Mouse (Mus musculus) fat pad, adult 2 months (tissue): ENCODE measurements around the gene Erc2.

Experiments
- DNase-seq: peaks from one replicate; pipeline ENCODE4 v3.0.0-alpha.2; 2011; ENCODE audit warnings: low read depth, low spot score; ENCODE audit errors: extremely low read depth

Erc2 gene

DNA sequence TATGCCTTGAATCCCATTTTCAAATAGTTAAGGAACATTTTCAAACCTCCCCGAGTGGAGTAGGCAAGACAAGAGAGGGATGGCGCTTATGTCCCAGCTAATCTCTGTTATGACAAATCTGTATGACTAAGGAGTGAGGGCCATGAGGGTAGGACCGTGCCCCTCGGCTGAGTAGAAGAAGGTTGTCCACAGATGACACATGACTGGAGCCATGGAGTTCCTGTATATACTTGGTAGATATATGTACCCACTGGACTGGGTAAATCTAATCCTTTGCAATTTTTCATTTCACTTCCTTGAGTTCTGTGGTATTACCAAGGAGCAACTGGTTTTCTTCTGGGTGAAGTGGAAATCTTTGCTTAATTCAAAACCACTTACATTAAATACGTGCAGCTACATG, 872.0 kb downstream of the Erc2 start:
- no peak for DNase-seq

DNA sequence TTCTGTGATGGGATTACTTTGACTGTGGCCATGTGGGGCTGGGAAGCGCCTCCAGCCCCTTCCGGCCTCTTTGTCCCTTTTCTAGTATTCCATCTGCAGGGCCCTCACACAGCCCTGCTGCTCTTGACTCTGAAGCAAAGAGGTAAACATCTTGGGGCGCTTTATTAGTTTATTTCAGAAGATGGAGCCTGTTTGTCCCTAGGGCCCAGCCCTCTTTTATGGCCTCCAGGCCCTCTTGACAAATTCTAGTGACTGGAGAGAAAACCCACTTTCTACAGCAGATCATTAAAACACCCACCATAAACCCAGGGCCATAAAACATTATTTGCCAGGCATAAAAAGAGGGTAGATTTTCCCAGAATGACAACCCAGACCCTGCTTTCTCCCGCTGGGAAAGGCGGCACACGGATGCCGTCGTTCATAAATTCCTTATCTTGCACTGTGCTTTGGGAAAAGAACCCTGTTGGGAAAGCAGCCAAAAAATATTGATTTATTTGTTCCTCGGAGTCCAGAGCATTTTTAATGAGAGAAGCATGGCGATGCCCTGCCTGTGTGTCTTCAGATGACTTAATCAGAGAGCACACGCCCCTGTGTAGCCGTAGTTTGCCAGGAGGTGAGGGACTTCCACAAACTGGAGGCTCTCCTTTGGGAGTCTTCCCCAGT, 879.1 kb downstream of the Erc2 start:
- no peak for DNase-seq

DNA sequence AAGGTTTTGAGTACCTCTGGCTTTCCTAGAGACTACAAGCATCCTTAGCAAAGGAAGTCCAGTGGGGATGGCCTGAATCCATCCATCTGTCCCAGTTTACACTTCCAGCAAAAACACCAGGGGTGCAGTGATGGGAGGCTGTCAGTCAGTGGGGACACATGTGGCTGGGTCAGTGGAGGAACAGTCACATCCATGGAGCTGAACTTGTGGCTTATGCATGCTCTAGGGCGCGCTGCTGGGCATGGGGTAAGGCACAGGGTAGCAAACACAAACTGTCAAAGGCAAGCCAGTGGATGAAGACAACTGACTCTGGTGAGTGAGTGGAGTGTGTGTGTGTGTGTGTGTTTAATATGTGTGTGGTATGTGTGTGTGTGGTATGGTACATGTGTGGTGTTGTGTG, 881.0 kb downstream of the Erc2 start:
- no peak for DNase-seq

DNA sequence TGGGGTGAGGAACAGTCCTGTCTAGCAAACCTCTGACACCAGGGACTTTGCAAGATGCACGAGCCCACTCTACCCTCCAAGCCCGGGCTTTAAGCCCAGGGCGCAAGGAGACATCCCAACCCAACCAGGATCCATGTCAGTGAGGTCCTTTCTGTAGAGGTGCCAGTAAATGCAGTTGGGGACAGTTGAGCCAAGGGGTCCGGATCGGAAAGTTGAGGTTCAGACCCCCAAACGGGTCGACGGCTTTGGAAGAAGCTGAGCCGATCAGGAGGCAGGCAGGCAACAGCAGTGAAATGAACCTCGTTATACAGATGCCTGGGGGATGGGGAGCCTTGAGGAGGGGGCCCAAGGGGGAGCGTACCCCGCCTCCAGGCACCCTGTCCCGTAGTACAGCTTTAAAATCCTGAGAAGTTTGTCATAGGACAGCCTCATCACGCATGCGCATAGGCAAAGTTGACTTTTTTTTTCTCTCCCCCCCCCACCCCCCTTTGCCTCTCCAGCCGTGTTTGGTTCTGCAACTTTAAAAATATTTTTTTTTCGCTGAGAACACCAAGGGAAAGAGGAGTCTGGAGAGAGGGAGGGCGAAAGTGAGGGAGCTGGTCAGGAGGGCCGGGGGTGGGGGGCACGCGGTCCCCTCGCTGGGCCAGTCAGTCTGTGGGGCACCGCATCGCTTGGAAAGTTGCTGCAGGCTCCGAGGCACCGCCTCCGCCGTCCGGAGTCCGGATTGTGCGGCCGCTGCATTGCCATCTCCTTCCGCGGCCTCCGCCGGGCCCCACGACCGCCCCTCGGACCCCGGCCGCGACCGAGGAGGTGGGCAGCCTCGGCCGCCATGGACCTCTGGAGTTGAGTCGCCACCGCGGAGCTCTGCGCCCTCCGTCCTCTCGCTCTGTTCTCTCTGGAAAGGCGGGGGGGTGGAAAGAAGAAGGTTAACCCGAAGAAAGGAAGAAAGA, 882.1 kb downstream of the Erc2 start, which contains the start of gene Wnt5a:
Gene Wnt5a (plus strand): TSS at position 650 of the 950 bp plus-strand sequence.
- no peak for DNase-seq

DNA sequence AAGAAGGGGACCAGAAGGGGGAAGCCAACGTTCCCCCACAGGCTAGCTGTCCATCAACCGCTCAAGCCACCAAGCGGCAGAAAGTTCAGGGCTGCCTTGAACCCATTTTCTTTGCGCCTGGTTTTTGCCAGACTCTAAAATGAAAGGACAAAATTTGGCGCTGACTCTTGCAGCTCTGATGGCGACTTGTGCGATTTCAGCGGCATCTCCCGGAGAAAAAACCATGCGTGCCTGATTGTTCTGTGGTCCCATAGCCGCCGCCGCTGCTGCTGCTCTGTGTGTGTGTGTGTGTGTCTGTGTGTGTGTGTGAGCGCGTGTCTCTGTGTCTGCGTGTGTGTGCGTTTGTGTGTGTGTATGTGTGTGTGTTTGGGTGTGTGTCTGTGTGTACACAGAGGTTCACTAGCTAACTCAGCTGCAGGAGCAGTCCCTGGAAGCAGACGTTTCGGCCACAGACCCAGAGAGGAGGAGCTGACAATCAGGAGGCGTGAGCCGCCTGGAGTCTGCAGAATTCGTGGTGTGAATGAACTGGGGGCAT, 882.9 kb downstream of the Erc2 start:
- DNase-seq, result no peak

DNA sequence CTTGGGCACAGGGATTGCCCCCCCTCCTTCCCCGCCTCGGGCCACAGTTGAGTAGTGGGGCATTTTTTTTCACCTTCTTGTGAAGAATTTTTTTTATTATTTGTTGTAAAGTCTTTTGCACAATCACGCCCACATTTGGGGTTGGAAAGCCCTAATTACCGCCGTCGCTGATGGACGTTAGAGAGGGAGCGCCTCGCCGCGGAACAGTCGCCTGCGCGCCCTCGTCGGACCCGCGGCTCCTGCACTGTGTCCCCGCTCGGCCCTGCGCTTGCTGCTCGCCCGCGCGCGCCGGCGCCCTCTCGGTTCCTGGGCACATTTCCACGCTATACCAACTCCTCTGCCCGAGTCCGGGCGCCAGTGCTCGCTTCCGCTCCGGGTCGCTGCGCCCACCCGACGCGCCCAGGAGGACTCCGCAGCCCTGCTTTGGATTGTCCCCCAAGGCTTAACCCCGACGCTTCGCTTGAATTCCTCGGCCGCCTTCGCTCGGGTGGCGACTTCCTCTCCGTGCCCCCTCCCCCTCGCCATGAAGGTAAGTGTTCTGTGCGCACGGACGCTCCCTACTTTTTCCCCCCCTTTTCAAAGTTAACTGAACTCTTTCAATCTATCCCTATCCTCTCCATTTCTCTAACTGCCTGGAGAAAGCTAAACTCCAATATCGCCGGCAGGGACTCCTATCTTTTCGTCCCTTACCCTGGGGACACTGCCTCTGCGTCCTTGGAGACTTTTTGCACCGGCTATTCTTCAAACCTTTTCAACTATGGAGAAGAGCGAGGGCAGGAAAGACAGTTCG, 883.6 kb downstream of the Erc2 start:
- no peak for DNase-seq

DNA sequence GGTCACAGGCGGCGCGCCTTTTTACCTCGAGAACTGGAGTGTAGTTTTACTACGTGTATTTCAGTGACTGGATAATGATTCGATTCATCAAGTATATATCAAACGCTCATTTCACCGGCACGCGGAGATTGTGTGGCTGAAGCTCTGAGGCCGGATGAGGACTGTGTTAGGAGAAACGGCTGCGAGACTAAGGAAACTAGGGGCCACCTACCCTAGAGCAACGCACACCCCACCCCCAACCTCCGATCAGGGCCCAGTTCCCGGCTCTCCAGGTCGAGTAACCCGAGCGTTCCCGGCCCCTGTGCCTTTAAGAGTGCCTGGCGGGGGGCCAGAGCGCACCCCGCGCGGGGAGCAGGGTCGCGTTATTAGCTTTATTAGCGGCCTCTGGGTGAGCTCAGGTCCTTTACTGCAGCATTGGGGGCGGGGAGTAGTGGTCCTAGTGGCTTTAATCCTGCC, 884.2 kb downstream of the Erc2 start:
- no peak for DNase-seq

DNA sequence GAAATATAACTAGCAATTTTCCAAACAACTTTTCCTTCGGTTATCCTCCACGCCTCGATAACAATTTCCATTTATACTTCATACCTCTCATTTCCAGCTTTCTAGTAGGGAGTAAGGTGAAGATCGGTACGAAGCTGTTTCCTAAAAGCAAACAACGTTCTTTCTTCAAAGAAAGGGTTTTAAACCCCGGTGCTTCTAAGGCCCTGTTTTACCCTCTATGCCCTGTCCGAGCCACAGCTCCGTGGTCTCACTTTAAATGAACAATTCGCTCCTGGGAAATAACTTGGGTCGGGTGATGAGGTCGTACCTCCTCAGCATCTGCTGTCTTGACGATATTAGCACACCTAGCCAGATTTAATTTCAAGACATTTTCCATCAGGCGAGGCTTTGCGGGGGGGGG, 884.8 kb downstream of the Erc2 start:
- DNase-seq, result no peak

DNA sequence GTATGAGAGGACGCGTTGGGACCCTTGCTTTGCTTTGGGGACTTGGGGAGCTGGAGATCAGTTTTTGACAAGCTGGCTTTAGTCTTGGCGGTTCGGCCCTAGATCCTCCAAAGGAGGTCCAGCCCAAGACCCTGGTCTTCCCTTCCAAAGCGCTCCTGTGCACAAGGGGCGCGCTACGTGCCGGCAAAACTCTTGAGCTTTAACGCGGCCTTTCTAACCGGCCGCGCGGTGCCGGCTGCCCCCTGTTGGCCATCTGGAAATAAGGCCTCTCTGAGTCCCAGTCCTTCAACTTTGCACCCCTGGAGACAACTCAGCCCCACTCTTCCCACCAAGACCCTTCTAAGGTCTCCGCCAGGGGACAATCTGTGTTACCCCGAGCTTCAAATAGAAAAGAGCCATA, 885.2 kb downstream of the Erc2 start:
- DNase-seq, result no peak

DNA sequence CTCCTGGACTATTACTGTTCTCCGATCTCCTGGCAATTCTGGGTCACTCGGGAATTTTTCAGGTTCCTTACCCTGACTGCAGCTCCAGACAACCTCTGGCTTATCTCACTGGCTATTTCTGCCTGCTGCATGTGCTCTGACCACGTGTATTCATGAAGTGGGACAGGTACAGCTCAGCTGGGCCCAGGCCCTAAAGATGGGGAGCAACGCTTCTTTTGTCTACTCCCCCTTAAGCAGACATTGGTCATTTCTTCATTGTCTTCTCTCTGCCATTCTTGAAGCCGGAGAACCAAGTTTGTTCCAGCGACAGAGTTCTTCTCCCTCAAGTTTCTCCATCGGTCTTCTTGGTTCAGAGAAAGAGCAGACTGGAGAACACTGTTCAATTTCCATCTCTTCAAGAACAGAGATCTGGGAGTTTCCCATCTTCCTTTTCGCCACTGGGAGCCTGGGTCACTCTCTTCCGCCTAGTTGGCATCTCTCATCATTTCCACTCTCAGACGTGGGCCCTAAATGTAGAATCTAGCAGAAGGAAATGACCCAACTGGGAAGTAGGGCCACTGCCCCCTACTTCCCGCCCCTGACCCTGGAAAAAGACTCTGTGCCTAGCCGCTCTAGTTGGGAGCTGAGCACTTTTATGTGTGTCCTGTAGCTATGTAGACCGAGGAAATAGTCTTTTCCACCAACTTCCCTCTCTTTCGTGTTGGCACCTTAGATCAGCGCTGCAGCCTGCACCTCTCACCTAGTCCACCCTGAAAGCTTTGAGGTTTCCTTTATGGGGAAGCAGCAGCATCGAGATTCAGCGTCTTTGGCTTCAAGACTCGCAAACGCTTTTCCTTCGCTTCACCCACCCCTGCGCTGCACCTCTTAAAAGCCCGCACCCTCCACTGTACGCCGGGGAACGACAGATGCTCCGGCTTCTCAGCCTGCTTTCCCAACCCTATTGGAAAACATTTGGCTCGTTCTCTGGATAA, 886.3 kb downstream of the Erc2 start:
- no peak for DNase-seq

DNA sequence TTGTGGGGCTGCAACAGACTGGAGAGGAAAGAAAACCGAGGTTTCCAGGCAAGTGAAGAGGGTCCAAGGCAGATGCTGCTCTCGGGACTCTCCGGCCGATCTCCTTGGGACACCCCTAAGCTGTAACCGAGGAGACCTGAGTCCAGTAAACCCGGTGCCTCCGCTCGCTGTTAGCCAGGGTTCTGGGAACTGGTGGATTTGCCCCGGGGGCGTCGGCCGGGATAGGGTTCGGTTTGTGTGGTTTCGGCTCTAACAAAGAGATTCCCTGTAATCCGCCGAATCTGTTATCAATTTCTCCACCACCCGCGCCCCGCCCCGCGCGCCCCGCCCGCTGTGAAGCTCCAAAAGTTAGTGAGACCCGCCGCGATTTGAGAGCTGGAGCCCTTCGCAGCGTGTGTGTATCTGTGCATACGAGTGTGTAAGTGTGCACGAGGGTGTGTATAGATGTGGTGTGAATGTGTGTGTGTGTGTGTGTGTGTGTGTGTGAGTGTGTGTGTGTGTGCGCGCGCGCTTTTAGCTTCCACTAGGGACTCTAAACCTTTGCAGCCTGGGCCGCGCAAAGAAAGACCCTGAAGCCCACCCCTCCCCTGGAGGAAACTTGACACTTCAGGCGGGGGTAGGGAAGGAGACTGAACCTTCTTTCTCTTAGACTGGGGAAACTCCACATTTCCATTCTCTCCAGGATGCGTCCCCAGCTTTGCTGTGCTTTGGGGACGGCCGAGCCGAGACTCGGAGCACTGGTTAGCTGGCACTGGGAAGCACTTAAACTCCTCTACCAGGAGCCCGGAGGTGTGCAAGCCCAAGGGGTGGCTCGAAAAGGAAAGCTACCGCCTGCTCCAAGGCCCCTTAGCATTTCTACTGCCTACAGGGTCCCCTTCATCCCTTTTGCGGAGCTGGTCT, 887.5 kb downstream of the Erc2 start:
- no peak for DNase-seq

DNA sequence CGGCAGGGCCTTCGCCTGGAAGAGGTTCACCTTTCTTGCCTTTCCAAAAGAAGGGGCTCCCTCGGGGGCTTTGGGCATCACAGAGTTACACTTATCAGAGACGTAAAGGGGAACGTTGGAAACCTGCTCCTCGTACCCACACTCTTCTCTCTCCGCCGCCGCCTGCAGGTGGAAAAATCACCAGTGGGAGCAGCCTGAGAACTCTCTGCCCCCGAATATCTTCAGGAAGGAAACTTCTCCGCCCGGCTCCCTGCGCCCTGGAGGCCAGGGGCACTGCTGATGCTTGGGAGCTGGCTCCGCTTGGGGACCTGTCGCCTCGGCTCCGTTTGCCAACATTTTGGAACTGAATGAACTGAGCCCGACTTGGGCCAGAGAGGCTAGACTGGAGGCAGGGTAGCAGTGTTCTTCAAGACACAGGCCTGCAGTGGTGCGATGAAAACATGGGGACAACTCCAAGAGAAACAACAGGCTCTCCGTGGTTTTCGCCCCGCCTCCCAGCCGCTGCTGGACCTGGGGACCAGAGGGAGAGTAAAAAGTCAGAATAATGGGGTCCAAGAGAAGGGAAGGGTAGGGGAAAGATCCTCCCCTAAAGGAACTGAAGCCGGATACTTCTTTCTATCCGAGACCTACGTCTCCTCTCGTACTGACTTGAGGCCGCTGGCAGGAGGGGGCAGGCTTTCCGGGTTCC, 888.3 kb downstream of the Erc2 start:
- DNase-seq, result no peak

DNA sequence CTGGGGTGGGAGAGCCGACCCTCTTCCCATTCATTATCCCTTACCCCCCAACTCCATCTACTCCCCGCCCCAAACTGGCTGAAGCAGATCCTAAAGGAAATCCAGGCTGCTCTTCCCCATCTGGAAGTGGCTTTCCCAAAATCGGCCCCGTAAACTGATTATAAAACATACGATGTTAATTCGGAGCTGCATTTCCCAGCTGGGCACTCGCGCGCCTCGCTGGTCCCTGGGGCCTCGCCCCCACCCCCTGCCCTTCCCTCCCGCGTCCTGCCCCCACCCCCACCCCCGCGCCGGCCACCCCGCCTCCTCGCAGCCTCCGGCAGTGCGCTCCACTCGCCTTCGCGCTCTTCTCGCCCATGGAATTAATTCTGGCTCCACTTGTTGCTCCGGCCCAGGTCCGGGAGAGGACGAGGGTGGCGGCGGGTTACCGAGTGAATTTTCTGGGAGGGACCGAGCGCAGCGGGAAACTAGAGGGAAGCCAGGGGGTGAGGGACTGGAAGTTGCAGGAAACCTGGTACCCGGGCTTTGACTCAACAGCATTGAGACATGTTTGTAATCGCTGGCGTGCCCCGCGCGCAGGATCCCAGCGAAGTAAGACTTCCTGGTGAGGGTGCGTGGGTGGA, 888.9 kb downstream of the Erc2 start:
- peak; percentile 7 for DNase-seq

DNA sequence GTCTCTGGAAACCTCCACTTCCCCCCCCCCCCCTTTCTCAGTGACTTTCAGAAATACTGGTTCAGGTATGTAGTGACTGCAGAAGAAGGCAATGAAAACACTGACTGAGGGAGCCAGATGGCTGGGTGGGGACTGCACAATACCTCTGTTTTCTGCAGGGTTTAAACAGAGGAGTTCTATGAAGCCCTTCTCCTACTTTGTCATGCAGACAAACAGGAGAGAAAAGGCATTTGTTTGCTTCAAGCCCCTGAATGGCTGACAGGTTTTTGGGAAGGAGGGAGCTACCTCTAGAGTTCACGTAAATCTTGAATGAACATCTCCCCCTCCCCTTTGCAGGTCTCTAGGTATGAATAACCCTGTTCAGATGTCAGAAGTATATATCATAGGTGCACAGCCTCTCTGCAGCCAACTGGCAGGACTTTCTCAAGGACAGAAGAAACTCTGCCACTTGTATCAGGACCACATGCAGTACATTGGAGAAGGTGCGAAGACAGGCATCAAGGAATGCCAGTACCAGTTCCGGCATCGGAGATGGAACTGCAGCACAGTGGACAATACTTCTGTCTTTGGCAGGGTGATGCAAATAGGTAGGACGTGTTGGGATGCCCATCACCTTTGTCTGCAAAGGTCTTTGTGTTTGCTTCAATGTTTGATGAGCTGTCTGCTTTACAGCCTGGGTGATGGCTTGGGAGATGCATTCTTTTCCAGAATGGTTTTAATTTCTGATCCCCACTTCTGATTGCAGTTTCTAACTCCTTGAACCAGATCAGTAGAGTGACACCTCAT, 890.8 kb downstream of the Erc2 start:
- DNase-seq, result no peak

DNA sequence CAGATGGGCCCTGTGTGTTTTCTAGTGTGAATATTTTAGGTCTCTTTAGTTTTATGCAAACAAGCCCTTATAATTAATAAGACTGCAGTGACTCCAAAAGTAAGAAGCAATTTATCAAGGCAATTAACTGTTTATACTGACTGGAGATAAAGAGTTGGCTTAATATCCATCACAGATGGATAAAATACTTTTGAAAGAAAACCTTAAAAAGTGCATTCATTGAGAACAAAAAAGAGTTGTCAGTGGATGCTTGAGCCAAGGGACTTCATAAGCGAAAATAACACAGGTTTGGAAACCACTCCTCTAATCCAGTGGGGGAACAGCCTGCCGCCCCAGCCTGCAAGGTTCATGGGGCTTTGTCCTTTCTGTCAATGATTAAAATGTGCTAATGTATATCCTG, 891.9 kb downstream of the Erc2 start:
- DNase-seq, result no peak

DNA sequence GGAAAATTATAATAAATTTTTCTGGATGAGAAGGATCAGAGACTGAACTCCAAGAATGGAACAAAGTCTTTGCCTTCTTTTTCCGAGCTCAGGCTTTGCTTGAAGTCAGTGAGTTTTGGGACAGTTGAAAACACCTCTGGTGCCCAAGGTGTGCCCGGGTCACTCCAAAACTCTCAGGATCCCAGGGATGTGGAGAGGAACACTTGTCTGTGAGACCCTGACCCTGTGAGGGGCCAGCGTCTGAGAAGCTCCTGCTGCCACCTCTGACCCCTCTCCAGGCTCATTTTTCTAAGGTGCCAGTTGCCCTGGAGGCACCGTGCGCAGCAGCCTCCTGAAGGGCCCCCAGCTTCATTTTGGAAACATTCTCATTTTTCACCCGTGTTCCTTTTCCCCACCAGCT, 893.1 kb downstream of the Erc2 start:
- DNase-seq, result no peak
